Mouse (Mus musculus): ENCODE measurements around the gene Gpx4.
A peak's percentile ranks its signal among the peaks of the same experiment; 100 is the strongest.

- peak; percentile 17; the same call in 1 of the 2 replicates for TF ChIP-seq CTCF (IDR thresholded peaks at IDR 0.05; ENCODE audit: extremely low read depth, insufficient read depth, insufficient read length, insufficient replicate concordance)
- TF ChIP-seq POLR2A (IDR thresholded peaks at IDR 0.05; ENCODE audit: low read depth, low read length), result no peak
Observed at GRCm38 (mm10) chr10:80063877-80064650, 17.1 kb downstream of the Gpx4 start.

Data from spleen, adult 2 months (tissue).